Mouse (Mus musculus) left cerebral cortex, adult 18-20 months (tissue): ENCODE results near the gene Zfp740. TPM values are rescaled to one million over a fixed set of nuclear protein-coding genes. Genes with fewer than 3 reads are reported as not detected.

ENCODE experiments used
- DNase-seq, 2 experiments: peaks; one replicate each; pipeline ENCODE4 v3.0.0; 2021 to 2022; ENCODE audit warnings: low spot score in 2 of 2, mixed read lengths in 1 of 2
- total RNA-seq, 2 experiments: library from RNA; stranded (reverse); gene quantifications; 2 replicates each; pipeline ENCODE4 v1.2.3; 2021

Zfp740 gene
- total RNA-seq, 2 experiments from 2014 or later: 71.0 to 71.7 TPM

DNA sequence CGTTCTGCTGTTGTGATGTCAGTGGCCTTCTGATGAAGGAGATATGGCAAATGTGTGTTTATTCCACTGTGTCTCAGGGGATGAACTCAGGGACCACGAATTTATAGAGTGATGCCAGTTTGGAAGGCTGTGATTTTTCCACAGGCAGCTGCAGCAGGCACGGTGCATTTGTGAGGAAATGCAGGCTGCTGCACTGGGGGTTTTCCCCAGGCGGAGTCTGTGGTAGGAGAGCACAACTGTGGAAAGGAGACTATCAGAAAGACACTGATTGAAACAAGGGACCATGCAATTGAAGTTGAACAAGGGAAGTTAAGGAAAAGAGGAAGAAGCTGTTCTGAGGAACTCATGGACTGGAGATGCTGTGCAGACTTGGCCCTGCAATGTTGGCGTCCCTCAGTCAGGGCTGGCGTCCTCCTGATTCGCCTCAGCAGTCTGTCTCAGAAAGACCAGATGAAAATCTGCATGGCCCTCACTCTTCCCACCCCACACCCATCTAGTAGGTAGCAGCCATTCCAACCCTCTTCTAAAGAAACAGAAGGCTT, 10.7 kb upstream of the Zfp740 start:
- DNase-seq: no peak

DNA sequence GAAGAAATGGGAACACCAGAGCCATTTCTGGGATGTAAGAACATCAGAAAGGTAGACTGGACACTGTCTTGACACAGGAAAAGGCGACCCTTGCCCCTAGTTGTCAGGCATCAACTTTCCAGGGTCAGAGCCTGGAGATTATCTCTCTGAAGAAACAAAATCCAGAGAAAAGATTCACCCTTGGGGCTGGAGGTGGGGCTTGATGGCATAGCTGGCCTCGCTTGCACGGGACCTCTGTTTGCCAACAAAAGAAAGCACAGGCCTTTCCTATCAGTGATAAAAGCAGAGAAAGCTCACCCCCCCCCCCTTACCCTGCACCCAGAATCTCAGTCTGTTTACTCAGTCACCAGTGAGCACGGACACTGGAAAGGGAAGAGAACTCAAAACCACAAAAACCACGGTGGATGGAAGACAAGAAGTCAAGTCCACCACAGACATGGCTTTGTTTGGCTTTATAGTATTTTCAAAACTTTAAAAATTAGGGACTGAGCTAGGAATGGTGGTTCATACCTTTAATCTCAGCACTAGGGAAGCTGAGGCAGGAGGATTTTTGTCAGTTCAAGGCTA, 10.1 kb upstream of the Zfp740 start:
- no peak for DNase-seq

DNA sequence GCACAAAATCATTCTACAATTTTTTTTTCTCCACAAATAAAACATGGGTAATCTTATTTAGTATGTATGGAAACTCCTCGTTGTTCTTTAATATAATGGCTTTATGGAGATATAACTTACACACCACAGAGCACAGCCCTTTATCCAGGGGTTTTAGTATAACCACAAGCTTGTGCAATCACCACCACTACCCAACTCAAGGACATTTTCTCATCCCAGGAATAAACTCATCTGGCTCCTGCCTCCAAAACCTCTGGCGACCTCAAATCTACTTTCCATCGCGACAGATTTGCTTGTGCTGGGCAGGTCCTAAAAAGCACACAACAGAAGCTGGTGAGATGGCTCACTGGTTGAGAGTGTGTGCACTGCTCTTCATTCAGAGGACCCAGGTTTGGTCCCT, 9.4 kb upstream of the Zfp740 start:
- DNase-seq: no peak

DNA sequence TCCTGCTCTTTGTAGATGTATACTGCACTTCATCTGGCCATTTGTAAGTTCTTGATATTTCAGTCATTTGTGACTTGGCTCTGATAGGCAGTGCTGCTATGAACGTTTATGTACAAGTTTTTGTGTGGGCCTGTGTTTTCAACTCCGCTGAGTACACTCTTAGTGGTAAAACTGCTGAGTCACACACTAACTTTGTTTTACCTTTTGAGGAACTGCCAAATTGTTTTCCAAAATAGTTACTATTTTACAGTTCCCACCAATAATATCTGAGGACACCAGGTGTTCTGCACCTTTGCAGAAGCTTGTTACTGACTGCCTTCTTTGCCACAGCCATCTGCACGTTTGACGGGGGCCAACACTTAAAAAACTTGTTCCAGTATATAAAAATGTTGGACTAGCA, 8.6 kb upstream of the Zfp740 start:
- DNase-seq: no peak

DNA sequence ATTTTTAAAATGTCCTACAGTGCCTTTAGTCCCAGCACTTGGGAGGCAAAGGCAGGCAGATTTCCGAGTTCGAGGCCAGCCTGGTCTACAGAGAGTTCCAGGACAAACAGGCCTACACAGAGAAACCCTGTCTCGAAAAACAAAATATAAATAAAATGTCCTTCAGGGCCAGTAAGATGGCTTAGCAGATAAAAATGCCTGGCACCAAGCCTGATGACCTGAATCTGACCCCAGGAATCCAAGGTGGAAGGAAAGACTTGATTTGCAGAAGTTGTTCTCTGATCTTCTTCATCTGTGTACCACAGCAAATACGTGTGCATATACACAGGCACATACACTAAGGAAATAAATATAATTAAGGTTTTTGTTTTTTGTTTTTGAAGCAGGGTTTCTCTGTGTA, 7.7 kb upstream of the Zfp740 start:
- DNase-seq: no peak

DNA sequence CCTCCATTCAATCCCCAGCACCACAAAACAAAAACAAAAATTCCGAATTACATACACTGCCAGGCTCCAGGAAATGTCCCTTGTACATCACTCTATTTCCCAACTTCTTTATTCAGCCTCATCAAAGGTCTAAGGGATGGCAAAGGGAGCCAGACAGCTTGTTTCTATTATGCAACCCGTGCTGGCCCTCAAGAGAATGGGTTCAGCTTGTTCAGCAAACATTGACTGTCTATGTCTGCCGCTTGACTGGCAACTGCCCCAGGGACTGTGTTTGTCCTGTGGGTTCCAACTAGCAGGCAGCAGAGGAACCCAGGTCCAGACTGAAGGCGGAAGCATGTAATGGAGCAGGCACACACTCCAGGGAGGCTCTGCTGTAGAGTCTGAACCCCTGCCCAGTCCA, 4.2 kb upstream of the Zfp740 start:
- no peak for DNase-seq

DNA sequence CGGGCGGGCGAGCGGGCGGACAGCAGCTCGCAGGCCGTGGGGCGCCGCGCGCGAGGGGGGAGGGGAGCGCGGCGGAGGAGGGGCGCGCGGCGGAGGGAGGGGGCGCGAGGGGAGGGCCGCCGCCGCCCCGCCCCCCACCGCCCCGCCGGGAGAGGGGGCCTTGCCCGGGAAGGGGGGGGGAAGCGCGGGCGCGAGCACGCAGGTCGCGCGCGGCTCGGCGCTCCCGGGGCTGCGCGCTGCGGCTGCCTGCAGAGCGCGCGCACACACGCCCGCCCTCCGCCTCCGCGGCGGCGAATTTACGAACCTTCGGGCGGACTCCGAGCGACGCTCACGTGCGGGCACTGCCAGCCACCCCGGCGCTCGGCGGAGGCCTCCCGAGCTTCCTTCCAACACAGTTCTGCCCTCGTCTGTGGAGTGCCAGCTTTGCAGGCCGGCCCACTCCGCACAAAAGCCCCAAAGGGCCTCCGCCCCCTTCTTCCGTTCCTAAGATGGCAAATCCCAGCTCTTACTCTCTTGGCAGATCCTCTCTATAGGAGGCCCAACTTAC, 859 bp downstream of the Zfp740 start:
- peak; percentile 54 to 79 for DNase-seq

DNA sequence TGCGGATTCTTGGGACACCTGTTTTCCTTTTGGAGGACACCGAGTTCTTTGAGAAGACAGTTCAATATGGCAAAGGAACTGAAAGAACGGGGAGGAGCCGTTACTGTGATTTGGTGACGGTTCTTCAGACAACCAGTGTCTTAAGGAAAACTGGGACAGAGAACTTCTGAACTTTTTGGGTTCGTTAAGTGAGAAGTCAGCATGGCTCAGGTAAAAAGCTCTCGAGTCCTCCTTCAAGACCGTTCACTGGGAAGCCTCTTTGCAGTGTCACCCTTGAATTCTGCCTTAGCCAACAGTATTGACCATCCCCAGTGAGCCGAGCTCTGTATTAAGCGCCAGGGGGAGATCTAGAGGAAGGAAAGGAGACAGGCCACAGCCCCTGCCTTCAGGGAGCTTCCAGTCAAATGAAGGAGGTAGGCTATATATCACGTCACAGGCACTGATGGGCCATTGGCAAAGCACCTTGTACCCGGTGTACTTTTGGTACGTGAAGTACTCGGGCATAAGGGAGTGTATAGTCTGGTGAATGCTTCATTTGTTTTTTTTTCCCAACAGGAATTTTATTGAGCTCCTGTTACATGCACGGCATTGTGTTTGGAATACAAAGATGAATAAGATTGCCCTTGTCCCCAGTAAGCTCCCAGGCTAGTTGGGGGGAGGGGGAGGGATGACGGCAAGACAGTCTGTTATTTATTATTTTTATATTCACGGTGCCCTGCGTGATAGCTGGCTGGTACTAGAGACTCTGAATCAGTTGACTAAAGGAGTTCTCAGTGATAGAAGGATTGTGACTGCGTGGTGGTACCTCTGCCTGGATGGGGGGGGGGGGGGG, 1.8 kb downstream of the Zfp740 start, which contains the start of gene Csad:
Csad (minus strand) TSS at position 51 of the 832 bp plus-strand sequence.
- no peak for DNase-seq

DNA sequence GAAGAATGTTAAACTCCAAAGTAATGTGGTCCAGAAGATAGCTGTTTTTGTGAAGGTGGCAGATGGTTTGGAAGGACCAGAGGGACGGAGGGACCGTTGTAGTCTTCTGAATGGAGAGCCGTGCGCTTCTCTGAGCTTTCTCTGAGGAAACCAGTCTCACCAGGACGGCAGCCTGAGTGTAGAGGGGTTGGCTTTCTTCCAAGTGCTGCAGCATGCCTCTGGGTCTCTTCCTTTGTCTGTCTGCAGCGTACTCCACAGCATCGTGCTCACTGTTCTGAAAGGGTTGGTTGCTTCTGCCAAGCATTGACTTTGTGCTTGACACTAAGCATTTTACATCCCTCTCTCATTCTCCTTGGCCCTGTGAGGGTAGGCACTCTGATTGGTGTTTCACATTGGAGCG, 2.7 kb downstream of the Zfp740 start:
- peak; percentile 28 to 34 for DNase-seq

DNA sequence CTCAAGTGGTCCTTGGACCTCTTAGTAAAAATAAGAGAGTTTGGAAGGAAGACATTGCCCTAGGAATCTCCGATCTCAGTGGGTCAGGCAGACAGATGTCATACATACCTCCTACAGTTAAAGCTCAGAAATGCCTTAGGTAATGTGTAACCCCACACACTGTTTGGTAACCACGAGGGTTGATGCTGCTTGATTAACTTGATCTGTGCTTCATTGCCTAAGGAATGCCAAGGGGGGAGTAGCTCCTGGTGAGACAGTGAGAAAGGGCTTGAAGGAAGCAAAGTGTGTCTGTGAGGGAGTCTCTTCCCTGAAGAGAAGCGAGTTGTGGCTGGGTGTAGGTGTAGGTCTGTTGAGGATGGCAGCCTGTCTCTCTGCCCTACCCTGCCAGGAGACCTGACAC, 4.3 kb downstream of the Zfp740 start:
- no peak for DNase-seq

DNA sequence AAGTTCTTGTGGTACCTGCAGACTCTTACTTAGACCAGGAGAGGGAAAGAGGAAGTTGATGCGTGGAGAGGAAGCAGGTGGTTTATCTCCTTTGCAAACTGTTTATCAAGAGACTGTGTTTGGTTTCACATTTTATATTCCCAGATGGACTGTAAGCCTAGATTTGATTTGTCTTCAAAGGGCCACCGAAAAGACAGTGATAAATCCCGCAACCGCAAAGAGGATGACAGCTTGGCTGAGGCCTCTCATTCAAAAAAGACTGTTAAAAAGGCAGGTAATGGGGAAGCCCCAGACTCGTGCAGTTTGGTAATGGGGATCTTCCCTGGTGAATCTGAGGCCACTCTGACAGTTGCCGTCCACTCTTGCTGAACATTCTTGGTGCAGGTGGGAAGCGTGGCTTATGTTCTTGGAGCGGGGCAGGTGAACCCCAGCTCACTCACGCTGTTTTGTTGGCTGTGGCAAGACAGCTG, 5.1 kb downstream of the Zfp740 start:
- DNase-seq: no peak

DNA sequence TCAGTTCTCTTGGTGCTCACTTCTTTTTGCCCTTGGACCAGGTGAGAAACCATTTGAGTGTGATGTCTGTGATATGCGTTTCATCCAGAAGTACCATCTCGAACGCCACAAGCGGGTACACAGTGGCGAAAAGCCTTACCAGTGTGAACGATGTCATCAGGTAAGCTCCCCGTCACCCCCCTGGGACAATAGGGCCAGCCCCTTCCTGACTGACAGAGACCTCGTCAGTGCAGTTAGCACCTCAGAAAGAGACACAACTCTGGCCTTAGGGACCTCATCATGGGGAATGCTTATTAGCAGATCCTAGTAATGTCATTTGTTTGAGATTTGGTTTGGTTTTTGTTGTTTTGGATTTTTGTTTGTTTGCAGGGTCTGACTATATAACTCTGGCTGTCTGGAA, 6.1 kb downstream of the Zfp740 start:
- DNase-seq: no peak

DNA sequence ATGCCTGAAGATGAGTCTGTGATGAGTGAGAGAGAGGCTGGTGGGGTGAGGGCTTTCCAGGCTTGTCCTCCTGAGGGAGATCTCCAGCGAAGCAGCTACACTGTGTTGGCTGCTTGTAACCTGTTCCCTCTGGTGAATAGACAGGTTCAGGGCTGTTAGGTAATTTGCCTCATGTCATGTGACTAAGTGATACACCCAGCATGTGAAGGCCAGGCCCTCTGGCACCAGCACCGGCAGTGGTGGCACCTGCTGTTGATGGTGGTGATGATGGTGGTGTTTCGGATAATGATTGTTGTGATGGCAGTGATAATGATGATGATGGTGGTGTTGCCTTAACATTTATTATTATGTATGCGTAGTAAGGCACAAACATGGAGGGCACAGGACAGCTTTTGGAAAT, 7.8 kb downstream of the Zfp740 start:
- DNase-seq: no peak

DNA sequence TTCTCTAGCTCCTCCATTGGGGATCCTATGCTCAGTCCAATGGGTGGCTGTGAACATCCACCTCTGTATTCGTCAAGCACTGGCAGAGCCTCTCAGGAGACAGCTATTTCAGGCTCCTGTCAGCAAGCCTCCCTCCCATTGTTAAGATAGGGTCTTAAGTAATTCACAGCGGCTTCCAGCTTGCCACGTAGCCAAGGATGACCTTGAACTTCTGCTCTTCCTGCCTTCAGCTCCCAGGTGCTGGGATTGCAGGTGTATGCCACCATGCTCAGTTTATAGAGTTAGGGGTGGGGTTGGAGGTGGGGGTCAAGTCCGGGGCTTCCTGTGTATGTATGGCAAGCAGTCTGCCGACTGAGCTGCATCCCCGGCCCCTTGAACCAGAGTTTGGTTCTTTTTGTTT, 8.8 kb downstream of the Zfp740 start:
- no peak for DNase-seq

DNA sequence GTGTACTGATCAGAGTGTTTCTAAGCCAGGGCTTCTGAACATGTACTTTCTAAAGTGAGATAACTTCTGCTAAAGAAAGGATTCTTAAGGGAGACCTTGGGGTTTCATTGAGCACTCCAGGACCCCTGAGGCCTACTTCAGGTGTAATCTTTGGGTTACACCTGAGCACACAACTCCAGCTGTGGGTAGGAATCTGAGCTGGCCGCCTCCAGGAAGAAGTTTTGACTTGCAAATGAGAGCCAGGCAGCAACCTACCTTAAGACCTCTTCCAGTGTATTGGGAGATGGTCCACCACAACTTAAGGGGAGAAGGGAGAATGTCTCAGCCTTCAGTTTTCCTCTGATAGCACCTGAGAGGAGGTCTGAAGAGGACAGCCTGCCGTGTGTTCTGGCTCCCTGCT, 11.1 kb downstream of the Zfp740 start:
- DNase-seq: no peak

DNA sequence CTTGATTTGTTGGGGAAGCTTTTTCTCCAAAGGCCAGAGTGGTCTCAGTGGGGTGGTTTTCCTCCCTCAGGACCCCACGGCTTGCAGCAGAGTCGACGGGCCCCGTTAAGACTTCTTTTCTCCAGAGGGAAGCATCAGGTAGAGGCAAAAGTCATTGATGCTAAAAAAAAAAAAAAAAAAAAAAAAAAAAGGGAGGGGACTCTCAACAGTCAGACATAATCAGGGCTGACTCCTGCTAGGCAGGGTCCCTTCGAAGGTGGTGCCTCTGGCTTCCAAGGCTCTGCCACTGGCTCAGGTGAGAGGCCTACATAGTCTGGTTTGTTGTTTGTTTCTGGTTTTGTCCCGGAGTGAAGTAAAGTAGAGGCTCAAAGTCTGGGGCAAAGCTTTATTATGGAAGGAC, 12.6 kb downstream of the Zfp740 start:
- no peak for DNase-seq

DNA sequence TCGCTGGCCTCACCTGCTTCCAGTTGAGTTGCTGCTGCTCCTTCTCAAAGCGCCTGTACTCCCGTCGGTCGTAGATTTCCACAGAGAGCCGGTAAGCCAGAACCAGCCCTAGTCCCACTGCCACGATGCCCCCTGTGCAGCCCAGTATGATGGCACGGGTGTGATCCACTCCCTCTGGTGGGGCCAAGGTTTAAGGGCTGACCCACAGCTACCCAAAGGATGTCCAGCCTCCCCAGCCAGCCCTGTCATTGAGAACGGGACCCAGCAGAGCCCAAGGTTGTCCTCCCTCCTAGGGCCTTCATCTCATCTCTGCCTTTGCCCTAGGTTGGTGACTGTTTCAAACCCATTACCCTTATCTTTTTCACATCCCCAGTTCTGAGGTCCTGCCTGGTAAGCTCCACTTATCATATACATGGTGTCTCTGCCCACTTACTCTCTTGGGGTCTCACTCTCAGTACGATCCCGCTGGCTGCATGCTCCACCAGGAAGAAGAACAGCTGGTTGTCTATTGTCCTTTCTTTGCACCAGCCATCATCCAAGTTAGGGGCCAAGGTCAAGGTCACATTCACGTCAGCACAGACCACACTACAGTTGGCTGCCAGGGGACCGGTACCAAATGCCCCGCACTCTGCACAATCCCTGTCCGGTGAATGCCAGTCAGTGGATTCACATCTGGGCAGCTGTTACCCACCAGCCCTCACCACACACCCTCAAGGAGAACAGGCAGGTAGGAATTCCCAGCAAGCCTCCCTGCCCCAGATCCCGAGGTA, 13.6 kb downstream of the Zfp740 start:
- no peak for DNase-seq

DNA sequence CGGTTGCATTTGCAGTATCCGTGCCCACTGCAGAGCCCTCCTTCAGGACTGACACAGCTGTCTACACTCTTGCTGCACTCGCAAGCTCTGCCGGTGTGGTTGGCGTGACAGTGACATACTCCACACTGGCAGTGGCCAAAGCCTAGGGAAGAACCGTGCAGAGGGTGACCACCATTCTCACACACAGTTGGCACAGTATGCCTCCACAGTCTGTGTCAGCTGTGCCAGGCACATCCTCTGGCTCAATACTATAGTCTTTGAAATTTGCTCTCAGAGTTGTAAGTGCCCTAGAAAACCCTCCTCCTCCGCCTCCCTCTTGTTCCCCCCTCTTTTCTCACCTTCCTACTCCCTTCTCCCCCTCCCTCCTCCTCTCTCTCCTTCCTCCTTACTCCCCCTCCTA, 14.3 kb downstream of the Zfp740 start:
- no peak for DNase-seq

DNA sequence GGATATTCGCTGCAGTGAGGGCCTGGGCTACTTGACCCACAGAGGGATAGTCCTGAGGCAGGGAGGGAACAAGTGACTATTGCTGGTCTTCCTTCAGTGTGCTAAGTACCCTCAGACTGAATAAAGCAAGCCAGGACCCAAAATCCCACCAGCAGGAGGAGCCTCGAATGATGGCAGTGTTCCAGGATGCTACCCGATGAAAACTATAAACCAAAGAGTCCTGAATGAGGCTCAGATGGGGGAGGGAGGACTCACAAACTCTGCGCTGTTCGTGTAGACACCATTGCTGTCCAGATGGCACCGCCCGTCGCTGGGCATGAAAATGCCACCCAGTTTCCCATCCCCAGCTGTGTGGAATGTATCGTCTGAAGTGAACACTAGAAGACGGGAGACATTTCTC, 19.3 kb downstream of the Zfp740 start:
- DNase-seq: no peak

DNA sequence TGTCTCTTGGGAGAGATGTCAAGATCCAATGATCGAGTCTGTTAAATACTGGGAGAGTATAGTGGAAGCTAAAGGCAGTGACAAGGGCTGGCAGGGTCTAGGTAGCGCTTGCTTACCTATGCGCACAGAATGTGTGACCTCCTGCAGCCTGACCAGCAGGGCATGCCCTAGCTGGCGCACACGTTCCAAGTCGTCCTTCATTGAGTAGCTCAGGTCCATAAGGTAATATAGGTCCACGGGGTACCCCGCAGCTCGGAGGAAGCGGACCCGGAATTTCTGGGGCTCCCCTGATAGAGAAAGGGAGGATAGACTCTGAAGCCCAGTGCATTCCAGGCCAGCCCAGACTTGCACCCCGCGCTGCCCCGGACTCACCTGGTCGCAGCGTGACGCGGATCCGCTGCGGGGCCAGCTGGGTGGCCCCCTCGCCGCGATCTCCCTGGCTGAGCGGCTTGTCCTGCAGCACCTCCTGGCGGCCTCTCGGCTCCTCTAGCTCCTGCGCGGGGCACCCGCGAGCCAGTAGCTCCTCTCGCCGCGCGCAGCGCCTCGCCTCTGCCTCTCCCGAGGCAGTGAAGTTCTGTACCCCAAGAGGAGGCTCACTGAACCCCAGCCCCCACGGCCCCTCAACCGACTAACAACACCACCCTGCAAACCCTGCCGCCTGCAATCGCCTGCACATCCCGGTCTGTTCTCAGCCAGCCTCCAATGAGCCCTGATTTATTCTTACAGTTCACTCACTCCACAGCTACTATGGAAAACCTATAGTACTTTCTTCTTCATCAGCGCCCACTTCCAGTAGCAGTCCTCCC, 21.3 kb downstream of the Zfp740 start:
- peak; percentile 78 to 81 for DNase-seq
